In the genomic region with DNA sequence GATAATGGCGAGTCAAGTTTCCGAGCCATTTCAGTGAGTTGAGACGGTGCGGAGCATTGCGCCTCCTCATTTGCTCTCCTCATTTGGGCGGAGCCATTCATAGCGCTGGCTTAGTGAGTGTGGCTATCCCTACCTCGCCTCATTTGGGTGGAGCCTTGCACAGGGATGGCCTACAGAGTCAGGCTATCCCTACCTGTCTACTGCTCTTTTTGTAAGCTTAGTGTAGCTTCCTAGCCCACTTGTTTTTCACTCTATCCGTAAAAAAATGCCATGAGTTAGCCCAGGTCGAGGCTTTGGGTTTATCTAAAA, we compare ENCODE assay signal across 8 mouse cellular contexts. TPM values are rescaled to one million over a fixed set of nuclear protein-coding genes. Genes with fewer than 3 reads are reported as not detected.
DNase-seq lines count a peak whose midpoint lies in the region; ATAC-seq lines count a peak whose summit lies in the region.
"Not testable (repeated sequence)": the region's sequence is repeated elsewhere in the genome, so short reads cannot be mapped to it uniquely, and the experiment has no call there.

Gene Tmem254c (minus strand): TSS at position 31 of the 309 bp plus-strand sequence.

- not testable (repeated sequence) for H3K4me2 ChIP-seq in heart, embryonic 11.5 days; hindbrain, embryonic 16.5 days (ENCODE audit: low read length); liver, embryonic 11.5 days; midbrain, embryonic 11.5 days; stomach, embryonic 16.5 days (ENCODE audit: low read depth, low read length)

- not testable (repeated sequence) for H3K27ac ChIP-seq in heart, embryonic 11.5 days (ENCODE audit: low read depth, low read length); hindbrain, embryonic 16.5 days (ENCODE audit: low read depth, low read length); liver, embryonic 11.5 days (ENCODE audit: low read depth, low read length); midbrain, embryonic 11.5 days (ENCODE audit: low read depth, low read length); stomach, embryonic 16.5 days (ENCODE audit: low read length)

- not testable (repeated sequence) for H3K27me3 ChIP-seq in heart, embryonic 11.5 days (ENCODE audit: control insufficient read depth, insufficient read depth, low read length); hindbrain, embryonic 16.5 days (replicated peaks; ENCODE audit: control insufficient read depth, insufficient read depth, low read length); liver, embryonic 11.5 days (replicated peaks; ENCODE audit: control insufficient read depth, insufficient read depth, low read length); midbrain, embryonic 11.5 days (ENCODE audit: control insufficient read depth, insufficient read depth, low read length); stomach, embryonic 16.5 days (ENCODE audit: control insufficient read depth, insufficient read depth, low read length)

- not testable (repeated sequence) for DNase-seq in adrenal gland, adult 18-20 months (ENCODE audit: low spot score in 2 of 2); layer of hippocampus, postnatal 25 days (ENCODE audit: extremely low spot score in 1 of 2, low spot score in 1 of 2); liver, embryonic 11.5 days (ENCODE audit: low spot score); midbrain, embryonic 11.5 days (ENCODE audit: low spot score, missing footprints)

- not testable (repeated sequence) for H3K9ac ChIP-seq in heart, embryonic 11.5 days (ENCODE audit: low read depth, low read length); hindbrain, embryonic 16.5 days (ENCODE audit: low read depth, low read length); liver, embryonic 11.5 days (ENCODE audit: low read depth, low read length); midbrain, embryonic 11.5 days (ENCODE audit: low read length); stomach, embryonic 16.5 days (ENCODE audit: low read length)

- ATAC-seq in erythroblast, adult 5-6 weeks (replicated peaks; ENCODE audit: low FRiP score, poor library complexity, severe bottlenecking), result peak; percentile 91
- ATAC-seq in heart, embryonic 11.5 days (replicated peaks; ENCODE audit: insufficient number of reproducible peaks, low FRiP score, low TSS enrichment), result not testable (repeated sequence)
- peak; percentile 82 for ATAC-seq in hindbrain, embryonic 16.5 days
- peak; percentile 83 for ATAC-seq in liver, embryonic 11.5 days (replicated peaks; ENCODE audit: low FRiP score)
- ATAC-seq in midbrain, embryonic 11.5 days (ENCODE audit: low FRiP score), result peak; percentile 62
- ATAC-seq in stomach, embryonic 16.5 days (ENCODE audit: insufficient read depth, low FRiP score), result peak; percentile 72; the same call in 1 of the 2 replicates

- not testable (repeated sequence) for H3K9me3 ChIP-seq in heart, embryonic 11.5 days (replicated peaks; ENCODE audit: control insufficient read depth, low read length); hindbrain, embryonic 16.5 days (ENCODE audit: control insufficient read depth, low read length); liver, embryonic 11.5 days (ENCODE audit: control insufficient read depth, low read length); midbrain, embryonic 11.5 days (ENCODE audit: control insufficient read depth, low read length); stomach, embryonic 16.5 days (replicated peaks; ENCODE audit: control insufficient read depth, low read length)

- not testable (repeated sequence) for H3K4me1 ChIP-seq in heart, embryonic 11.5 days (ENCODE audit: control insufficient read depth, insufficient read depth, low read length); hindbrain, embryonic 16.5 days (ENCODE audit: control insufficient read depth, insufficient read depth, low read depth, low read length); liver, embryonic 11.5 days (replicated peaks; ENCODE audit: control insufficient read depth, insufficient read depth, low read length); midbrain, embryonic 11.5 days (ENCODE audit: control insufficient read depth, insufficient read depth, low read length); stomach, embryonic 16.5 days (ENCODE audit: control insufficient read depth, insufficient read depth, low read length)

- H3K36me3 ChIP-seq in heart, embryonic 11.5 days (ENCODE audit: control insufficient read depth, insufficient read depth, low read length); hindbrain, embryonic 16.5 days (ENCODE audit: control insufficient read depth, insufficient read depth, low read length); liver, embryonic 11.5 days (ENCODE audit: control insufficient read depth, insufficient read depth, low read length); midbrain, embryonic 11.5 days (ENCODE audit: control insufficient read depth, insufficient read depth, low read length); stomach, embryonic 16.5 days (ENCODE audit: control insufficient read depth, insufficient read depth, low read length): not testable (repeated sequence)

- H3K4me3 ChIP-seq in heart, embryonic 11.5 days (ENCODE audit: low read depth, low read length); hindbrain, embryonic 16.5 days (ENCODE audit: low read length); liver, embryonic 11.5 days (ENCODE audit: low read depth, low read length); midbrain, embryonic 11.5 days (ENCODE audit: low read depth, low read length); stomach, embryonic 16.5 days (replicated peaks; ENCODE audit: low read length): not testable (repeated sequence)

- no CpG with 5 or more reads among the region's 10 CpGs for WGBS in heart, embryonic 11.5 days (ENCODE audit: insufficient replicate concordance)
- no CpG with 5 or more reads among the region's 10 CpGs for WGBS in hindbrain, embryonic 16.5 days
- WGBS in liver, embryonic 11.5 days, result no CpG with 5 or more reads among the region's 10 CpGs
- no CpG with 5 or more reads among the region's 10 CpGs for WGBS in midbrain, embryonic 11.5 days
- WGBS in stomach, embryonic 16.5 days, result no CpG with 5 or more reads among the region's 10 CpGs

RNA-seq across cellular contexts. Expression of gene Tmem254c, which starts in this region (rescaled TPM):
- total RNA-seq in adrenal gland, adult 18-20 months (2021), result 10 to 100 TPM; 12.5 to 17.2 TPM
- 1.2 and 24.5 TPM in 2 replicates for total RNA-seq in erythroblast, adult 5-6 weeks (2015; ENCODE audit: low replicate concordance)
- total RNA-seq in erythroblast, adult 5-6 weeks (2017; ENCODE audit: low replicate concordance), result 3.3 and 11.2 TPM in 2 replicates
- polyA plus RNA-seq in heart, embryonic 11.5 days (2014; fragmentation: Nextera tagmentation; extraction: Ambion mirVana), result 27.6 and 30.8 TPM in 2 replicates
- 31.1 and 32.6 TPM in 2 replicates for polyA plus RNA-seq in hindbrain, embryonic 16.5 days (2015; fragmentation: Nextera tagmentation; extraction: Ambion mirVana)
- 10 to 100 TPM; 34.3 to 34.5 TPM for total RNA-seq in layer of hippocampus, postnatal 25 days (2021)
- 23.3 and 24.0 TPM in 2 replicates for polyA plus RNA-seq in liver, embryonic 11.5 days (2014; fragmentation: Nextera tagmentation; extraction: Ambion mirVana)
- 15.7 and 24.3 TPM in 2 replicates for polyA plus RNA-seq in midbrain, embryonic 11.5 days (2014; fragmentation: Nextera tagmentation; extraction: Ambion mirVana)
- 47.8 and 56.8 TPM in 2 replicates for polyA plus RNA-seq in stomach, embryonic 16.5 days (2015; fragmentation: Nextera tagmentation; extraction: Ambion mirVana)
